Mouse (Mus musculus) gonadal fat pad, adult 2 months (tissue): ENCODE results near the gene Acot5. TPM values are rescaled to one million over a fixed set of nuclear protein-coding genes. Genes with fewer than 3 reads are reported as not detected.

Experiments used
- DNase-seq: peaks from one replicate; pipeline ENCODE4 v3.0.0-alpha.2; 2012; ENCODE audit warnings: low read depth
- polyA plus RNA-seq: library from polyadenylated mRNA; depleted of rRNA; stranded (reverse); fragments of >200 nt; gene quantifications from 2 replicates; pipeline ENCODE4 v1.2.3, GENCODE M21; 2012; rRNA removed

Gene Acot5
- polyA plus RNA-seq, 1 experiment = 0.26 TPM

DNA sequence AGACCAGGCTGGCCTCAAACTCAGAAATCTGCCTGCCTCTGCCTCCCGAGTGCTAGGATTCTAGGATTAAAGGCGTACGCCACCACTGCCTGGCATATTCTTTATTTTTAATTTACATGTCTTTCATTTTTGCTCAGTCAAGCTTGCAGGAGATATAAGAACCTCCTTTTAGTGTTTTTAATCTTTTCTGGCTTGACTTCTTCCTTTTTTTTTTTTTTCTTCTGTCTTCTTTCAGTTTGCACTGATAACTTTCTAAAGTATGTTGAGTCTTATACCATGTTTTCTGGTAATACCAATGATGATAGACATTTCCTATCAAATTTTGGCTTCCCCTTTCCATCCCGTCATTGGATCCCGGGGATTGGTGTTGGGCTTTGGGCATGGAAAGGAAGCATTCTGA is 50.5 kb downstream of the Acot5 start:
- no peak for DNase-seq

Other genes starting within 250 kb of the Acot5 start
- 47.3 and 57.3 TPM in 2 replicates for gene Numb, start 147.4 kb upstream of the Acot5 start, polyA plus RNA-seq
- 8.4 and 10.7 TPM in 2 replicates for gene Riox1, start 118.7 kb upstream of the Acot5 start, polyA plus RNA-seq
- gene Heatr4, start 84.5 kb upstream of the Acot5 start, polyA plus RNA-seq = not detected in 2 replicates
- 11.6 and 17.6 TPM in 2 replicates for gene Acot2, start 81.5 kb upstream of the Acot5 start, polyA plus RNA-seq
- gene Acot1, start 59.8 kb upstream of the Acot5 start, polyA plus RNA-seq = 17.8 and 23.1 TPM in 2 replicates
- 2.4 and 2.7 TPM in 2 replicates for gene Acot4, start 30.9 kb upstream of the Acot5 start, polyA plus RNA-seq
- gene Gm49366, start 30.4 kb upstream of the Acot5 start, polyA plus RNA-seq = not detected in 2 replicates
- not detected in 2 replicates for gene Acot3, start 17.2 kb upstream of the Acot5 start, polyA plus RNA-seq
- 4.8 and 5.0 TPM in 2 replicates for gene Acot6, start 31.3 kb downstream of the Acot5 start, polyA plus RNA-seq
- gene Dnal1, start 45.0 kb downstream of the Acot5 start, polyA plus RNA-seq = 4.2 and 7.2 TPM in 2 replicates
- 0.15 and 0.16 TPM in 2 replicates for gene Pnma1, start 79.2 kb downstream of the Acot5 start, polyA plus RNA-seq
- 11.2 and 16.1 TPM in 2 replicates for gene Elmsan1, start 149.6 kb downstream of the Acot5 start, polyA plus RNA-seq
- 21.5 and 29.9 TPM in 2 replicates for gene Ptgr2, start 215.9 kb downstream of the Acot5 start, polyA plus RNA-seq
- gene Zfp410, start 247.5 kb downstream of the Acot5 start, polyA plus RNA-seq = 31.6 and 36.2 TPM in 2 replicates